Mouse (Mus musculus) CH12.LX (cell line): ENCODE measurements at regions not wholly inside any gene's neighbourhood (a gene's known extent, or its start where the extent isn't known, plus 50 kb on each side); places are given as distances from the start of the nearest gene placed in this dataset.
A peak's percentile ranks its signal among the peaks of the same experiment; 100 is the strongest.

Experiments used
- DNase-seq: peaks from one replicate; pipeline ENCODE4 v3.0.0-alpha.2; 2013; ENCODE audit errors: extremely low read depth
- H3K27ac ChIP-seq: 2 replicates; pipeline ENCODE4 v1.5.1; 2012; ENCODE audit warnings: low read depth, mild to moderate bottlenecking, control low read depth, moderate library complexity; ENCODE audit not compliant: insufficient read depth
- H3K27me3 ChIP-seq: replicated peaks from 2 replicates; pipeline ENCODE3; 2012; ENCODE audit warnings: inconsistent platforms
- H3K36me3 ChIP-seq, 2 experiments: replicated peaks in 1 of 2; 2 replicates each; pipeline versions ENCODE3 to v1.6.1; 2012; ENCODE audit warnings: inconsistent platforms in 1 of 2, low read length in 1 of 2, mild to moderate bottlenecking in 1 of 2, mixed read lengths in 1 of 2, moderate library complexity in 1 of 2; ENCODE audit not compliant: control insufficient read depth in 1 of 2, insufficient read depth in 1 of 2
- H3K4me1 ChIP-seq, 2 experiments: 2 replicates each; pipeline ENCODE4 v1.6.1; 2012; ENCODE audit warnings: inconsistent platforms in 1 of 2, moderate library complexity in 1 of 2; ENCODE audit not compliant: insufficient read depth in 2 of 2, control insufficient read depth in 1 of 2
- H3K4me2 ChIP-seq: 2 replicates; pipeline ENCODE4 v1.6.1; 2012; ENCODE audit warnings: low read depth, mild to moderate bottlenecking, control low read depth; ENCODE audit not compliant: poor library complexity, insufficient read depth, severe bottlenecking
- H3K4me3 ChIP-seq, 3 experiments: fragments of 150-350 bp in 1 of 3; sonication (generic) in 1 of 3; replicated peaks in 1 of 3; 2 replicates each; pipeline versions ENCODE3 to v1.5.1; 2011 to 2012; ENCODE audit warnings: low read depth in 2 of 3, low read length in 2 of 3, mild to moderate bottlenecking in 2 of 3, moderate library complexity in 2 of 3, control low read depth in 1 of 3, improper control_type of control experiment in 1 of 3, inconsistent platforms in 1 of 3, mixed read lengths in 1 of 3; ENCODE audit not compliant: poor library complexity in 1 of 3
- H3K79me2 ChIP-seq: replicated peaks from 2 replicates; pipeline ENCODE4 v1.6.1; 2012; ENCODE audit warnings: mild to moderate bottlenecking, moderate library complexity; ENCODE audit not compliant: control insufficient read depth, poor library complexity, insufficient read depth, severe bottlenecking; ENCODE audit errors: extremely low read depth
- H3K9ac ChIP-seq: 2 replicates; pipeline ENCODE4 v1.6.1; 2012; ENCODE audit warnings: low read depth, mild to moderate bottlenecking, control low read depth, moderate library complexity; ENCODE audit not compliant: insufficient read depth
- H3K9me3 ChIP-seq: replicated peaks from 2 replicates; pipeline ENCODE3; 2012; ENCODE audit warnings: low read length, inconsistent platforms, mixed read lengths
- BHLHE40 ChIP-seq: IDR thresholded peaks from 2 replicates; pipeline ENCODE4 v1.6.1; 2011; ENCODE audit warnings: mild to moderate bottlenecking, low read depth, low read length, improper control_type of control experiment
- CHD2 ChIP-seq: IDR thresholded peaks from 2 replicates; pipeline ENCODE4 v1.6.1; 2011; ENCODE audit warnings: low read length, improper control_type of control experiment
- CTCF ChIP-seq, 2 experiments: IDR thresholded peaks in 1 of 2; conservative IDR thresholded peaks in 1 of 2; 2 replicates each; pipeline ENCODE4 v1.5.1; 2011 to 2012; ENCODE audit warnings: low read depth in 2 of 2, low read length in 2 of 2, improper control_type of control experiment in 1 of 2, inconsistent platforms in 1 of 2, mild to moderate bottlenecking in 1 of 2, moderate library complexity in 1 of 2
- ELF1 ChIP-seq: IDR thresholded peaks from 2 replicates; pipeline ENCODE4 v1.6.1; 2014; ENCODE audit warnings: low read depth, mild to moderate bottlenecking, inconsistent platforms, low read length, improper control_type of control experiment
- GABPA ChIP-seq: IDR thresholded peaks from 2 replicates; pipeline ENCODE4 v1.6.1; 2012; ENCODE audit warnings: low read depth, low read length, improper control_type of control experiment, inconsistent platforms; ENCODE audit not compliant: insufficient replicate concordance
- HCFC1 ChIP-seq: IDR thresholded peaks from 2 replicates; pipeline ENCODE4 v1.6.1; 2012; ENCODE audit warnings: low read depth, mild to moderate bottlenecking, inconsistent platforms, low read length, improper control_type of control experiment
- JUND ChIP-seq: conservative IDR thresholded peaks from 2 replicates; pipeline ENCODE4 v1.6.1; 2011; ENCODE audit warnings: low read depth, low read length, improper control_type of control experiment
- KAT2A ChIP-seq: IDR thresholded peaks from 2 replicates; pipeline ENCODE4 v1.6.1; 2012; ENCODE audit warnings: low read length, improper control_type of control experiment, inconsistent platforms; ENCODE audit not compliant: insufficient replicate concordance
- MAFK ChIP-seq: IDR thresholded peaks from 2 replicates; pipeline ENCODE4 v1.6.1; 2011; ENCODE audit warnings: low read length, improper control_type of control experiment; ENCODE audit not compliant: insufficient replicate concordance
- MAX ChIP-seq: IDR thresholded peaks from 2 replicates; pipeline ENCODE4 v1.6.1; 2011; ENCODE audit warnings: low read length, improper control_type of control experiment
- MXI1 ChIP-seq: IDR thresholded peaks from 2 replicates; pipeline ENCODE4 v1.6.1; 2011; ENCODE audit warnings: mild to moderate bottlenecking, low read depth, low read length, improper control_type of control experiment
- NELFE ChIP-seq: IDR thresholded peaks from 2 replicates; pipeline ENCODE4 v1.6.1; 2011; ENCODE audit warnings: low read depth, low read length, improper control_type of control experiment
- NRF1 ChIP-seq: IDR thresholded peaks from 2 replicates; pipeline ENCODE4 v1.6.1; 2014; ENCODE audit warnings: low read depth, mild to moderate bottlenecking, inconsistent platforms, low read length, improper control_type of control experiment, moderate library complexity
- PAX5 ChIP-seq: IDR thresholded peaks from 2 replicates; pipeline ENCODE4 v1.6.1; 2012; ENCODE audit warnings: low read length, inconsistent platforms, mixed read lengths
- POLR2A ChIP-seq: IDR thresholded peaks from 2 replicates; pipeline ENCODE4 v1.6.1; 2011; ENCODE audit warnings: low read depth, mild to moderate bottlenecking, improper control_type of control experiment, low read length
- POLR2AphosphoS2 ChIP-seq: IDR thresholded peaks from 2 replicates; pipeline ENCODE4 v1.6.1; 2011; ENCODE audit warnings: low read depth, low read length, improper control_type of control experiment
- RAD21 ChIP-seq: IDR thresholded peaks from 2 replicates; pipeline ENCODE4 v1.6.1; 2011; ENCODE audit warnings: low read depth, mild to moderate bottlenecking, low read length, improper control_type of control experiment, moderate library complexity
- RCOR1 ChIP-seq: conservative IDR thresholded peaks from 2 replicates; pipeline ENCODE4 v1.6.1; 2012; ENCODE audit warnings: low read depth, mild to moderate bottlenecking, inconsistent platforms, low read length, improper control_type of control experiment
- SIN3A ChIP-seq: IDR thresholded peaks from 2 replicates; pipeline ENCODE4 v1.6.1; 2012; ENCODE audit warnings: low read length, improper control_type of control experiment, inconsistent platforms
- SMC3 ChIP-seq: IDR thresholded peaks from 2 replicates; pipeline ENCODE4 v1.6.1; 2011; ENCODE audit warnings: low read depth, low read length, improper control_type of control experiment
- TBP ChIP-seq: conservative IDR thresholded peaks from 2 replicates; pipeline ENCODE4 v1.6.1; 2011; ENCODE audit warnings: low read depth, low read length, improper control_type of control experiment
- USF1 ChIP-seq: IDR thresholded peaks from 2 replicates; pipeline ENCODE4 v1.6.1; 2014; ENCODE audit warnings: low read depth, mild to moderate bottlenecking, inconsistent platforms, low read length, improper control_type of control experiment
- USF2 ChIP-seq: conservative IDR thresholded peaks from 2 replicates; pipeline ENCODE4 v1.6.1; 2011; ENCODE audit warnings: low read depth, low read length, improper control_type of control experiment
- ZC3H11A ChIP-seq: IDR thresholded peaks from 2 replicates; pipeline ENCODE4 v1.6.1; 2012; ENCODE audit warnings: low read depth, mild to moderate bottlenecking, inconsistent platforms, low read length, improper control_type of control experiment
- ZMIZ1 ChIP-seq: IDR thresholded peaks from 2 replicates; pipeline ENCODE4 v1.6.1; 2012; ENCODE audit warnings: low read depth, mild to moderate bottlenecking, inconsistent platforms, low read length, improper control_type of control experiment
- ZNF384 ChIP-seq: IDR thresholded peaks from 2 replicates; pipeline ENCODE4 v1.6.1; 2012; ENCODE audit warnings: low read depth, low read length, improper control_type of control experiment, inconsistent platforms
- dilution Hi-C: fragments of 300-500 bp; cut with MboI; formaldehyde crosslinking; loops from 2 replicates; pipeline ENCODE4 v1.14.3; 2020; ENCODE audit warnings: low sequenced_read_pairs; ENCODE audit not compliant: extremely low pct_unique_long_range_greater_than_20kb, extremely low pct_ligation_motif_present
- in situ Hi-C: fragments of 300-500 bp; cut with MboI; formaldehyde crosslinking; loops from 3 replicates; pipeline ENCODE4 v1.14.3; 2019; ENCODE audit warnings: low sequenced_read_pairs, low pct_ligation_motif_present, low pct_unique_long_range_greater_than_20kb, mixed read lengths

- dilution Hi-C loops: no loop called here
- Histone ChIP-seq H3K9me3 (no peaks in the 10 kb centered on the region), H3K27me3 (peaks cover 90% of the 10 kb centered on the region), H3K4me2 (no peak overlapping the region), H3K4me3 (no peak overlapping the region), H3K4me1 (peaks cover 0 to 4% of the 10 kb centered on the region in 2 experiments; a peak in 2 of 4 replicates), H3K79me2 (no peaks in the 10 kb centered on the region), H3K36me3 (no peaks in the 10 kb centered on the region), H3K27ac (no peak overlapping the region), H3K9ac (no peak overlapping the region)
- in situ Hi-C loops: no loop called here
- TF ChIP-seq RCOR1: no peak
- TF ChIP-seq NRF1: no peak
- TF ChIP-seq CHD2: no peak
- TF ChIP-seq RAD21: peak; percentile 87
- TF ChIP-seq SMC3: peak; percentile 76
- TF ChIP-seq CTCF (conservative IDR thresholded peaks at IDR 0.05 in 1 of 2, IDR thresholded peaks at IDR 0.05 in 1 of 2; ENCODE audit: low read depth in 2 of 2, low read length in 2 of 2): peak; percentile 86 to 87
- no peak for TF ChIP-seq USF1
- no peak for TF ChIP-seq MAFK
- TF ChIP-seq ZMIZ1: no peak
- no peak for TF ChIP-seq USF2
- peak; percentile 36 for DNase-seq
These were observed 211.8 kb upstream of the Eef2kmt start for GRCm38 (mm10) chr16:5467587-5467986.

DNA sequence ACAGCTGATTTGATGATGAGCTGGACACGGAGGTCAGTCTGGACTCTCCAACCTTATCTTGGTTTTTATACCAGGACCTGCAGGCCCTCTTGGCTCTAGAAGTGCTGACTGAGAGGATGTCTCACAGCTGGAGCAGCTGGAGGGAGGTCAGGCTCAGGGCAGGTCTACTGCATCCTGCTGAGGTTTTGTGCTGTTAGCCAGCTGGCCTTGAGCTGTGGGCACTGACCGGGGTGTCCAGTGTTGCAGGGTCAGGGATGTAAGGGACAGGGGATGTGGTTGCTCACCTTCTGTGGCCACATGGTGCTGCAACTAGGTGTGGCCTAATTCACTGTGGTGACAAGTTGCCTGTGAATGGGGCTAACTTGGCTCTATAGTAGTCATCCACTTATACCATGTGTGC is 211.0 kb upstream of the Eef2kmt start:
- Histone ChIP-seq H3K9me3 (no peaks in the 10 kb centered on the region), H3K4me2 (no peak overlapping the region), H3K9ac (no peak overlapping the region), H3K4me3 (no peak overlapping the region), H3K27me3 (peaks cover 90% of the 10 kb centered on the region), H3K36me3 (no peaks in the 10 kb centered on the region), H3K4me1 (peaks cover 0 to 4% of the 10 kb centered on the region in 2 experiments; a peak in 1 of 4 replicates), H3K79me2 (no peaks in the 10 kb centered on the region), H3K27ac (no peak overlapping the region)
- in situ Hi-C loops (no loop called here), dilution Hi-C loops (no loop called here)
- DNase-seq: no peak
- no peak for TF ChIP-seq USF1
- no peak for TF ChIP-seq ELF1
- no peak for TF ChIP-seq POLR2A
- no peak for TF ChIP-seq ZC3H11A
- no peak for TF ChIP-seq BHLHE40
- TF ChIP-seq NELFE: no peak
- no peak for TF ChIP-seq KAT2A
- no peak for TF ChIP-seq MXI1
- no peak for TF ChIP-seq SMC3
- TF ChIP-seq ZNF384: no peak
- no peak for TF ChIP-seq HCFC1
- TF ChIP-seq JUND: no peak
- TF ChIP-seq GABPA: no peak
- no peak for TF ChIP-seq MAX
- no peak for TF ChIP-seq TBP
- TF ChIP-seq PAX5: no peak
- no peak for TF ChIP-seq RAD21
- no peak for TF ChIP-seq SIN3A
- no peak for TF ChIP-seq NRF1
- TF ChIP-seq POLR2AphosphoS2: no peak
